Mouse (Mus musculus): ENCODE data around the gene Tnr. TPM values are rescaled to one million over a fixed set of nuclear protein-coding genes. Genes with fewer than 3 reads are reported as not detected.

Gene Tnr
- polyA plus RNA-seq, 1 experiment from 2014 or later = 0.08 TPM

DNA sequence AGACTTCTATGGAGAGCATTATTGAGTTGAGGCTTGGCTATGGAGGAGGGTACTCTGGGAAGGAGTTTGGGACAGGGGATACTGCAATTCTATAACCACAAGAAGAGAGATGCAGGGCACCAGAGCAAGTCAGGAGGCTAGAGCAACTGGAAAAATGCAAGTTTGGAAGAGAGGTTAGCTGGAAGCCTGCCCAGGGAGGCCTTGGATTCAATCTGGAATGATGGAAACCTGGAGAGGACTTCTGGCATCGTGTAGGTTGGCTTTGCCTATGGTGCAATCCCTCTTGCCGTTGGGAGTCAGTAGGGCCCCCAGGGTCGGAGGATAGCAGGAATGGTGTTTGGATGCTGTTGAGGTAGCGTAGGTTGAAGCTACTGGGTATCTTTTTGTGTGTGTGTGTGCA is 90.0 kb downstream of the Tnr start:
- H3K9ac ChIP-seq = no peak overlapping the region
- no peaks in the 10 kb centered on the region for H3K27me3 ChIP-seq
- H3K27ac ChIP-seq = no peak overlapping the region
- no peak for ATAC-seq (ENCODE audit: insufficient number of reproducible peaks, low FRiP score, low TSS enrichment, low read depth)
- H3K4me2 ChIP-seq = no peak overlapping the region
- no peaks in the 10 kb centered on the region for H3K4me1 ChIP-seq
- WGBS = 80% methylated on average over 4 of the region's 4 CpGs
- H3K9me3 ChIP-seq = no peaks in the 10 kb centered on the region
- no peak overlapping the region for H3K4me3 ChIP-seq
- no peaks in the 10 kb centered on the region for H3K36me3 ChIP-seq

DNA sequence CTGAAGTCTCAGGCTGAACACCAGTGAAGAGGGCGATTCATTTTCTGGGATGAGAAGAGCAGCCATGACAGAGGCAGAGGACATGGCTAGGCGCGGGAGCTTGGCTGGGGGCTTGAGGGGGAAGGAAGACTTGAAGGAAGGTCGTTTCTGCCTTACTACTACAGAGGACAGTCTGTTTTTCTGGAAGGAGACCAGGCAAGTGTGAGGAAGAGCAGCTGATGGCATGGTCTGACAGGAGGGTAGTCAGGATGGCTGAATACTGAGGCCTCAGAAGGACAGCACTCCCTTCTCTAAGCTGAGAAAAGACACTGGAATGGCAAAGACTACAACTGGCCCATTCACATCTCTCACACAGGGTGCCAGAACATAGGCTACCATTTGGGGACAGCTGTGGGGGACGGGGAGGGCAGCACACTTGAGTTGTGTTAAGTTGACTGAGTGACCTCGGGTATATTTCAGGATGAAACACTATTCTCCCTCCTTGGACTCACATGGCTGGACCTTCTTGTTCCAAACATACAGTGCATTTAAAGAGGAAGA is 90.6 kb downstream of the Tnr start:
- Histone ChIP-seq H3K27me3 (no peaks in the 10 kb centered on the region), H3K9me3 (no peaks in the 10 kb centered on the region), H3K27ac (no peak overlapping the region), H3K4me3 (no peak overlapping the region), H3K4me2 (no peak overlapping the region), H3K36me3 (no peaks in the 10 kb centered on the region), H3K9ac (no peak overlapping the region), H3K4me1 (no peaks in the 10 kb centered on the region)
- 83% methylated on average over 6 of the region's 6 CpGs for WGBS
- ATAC-seq (ENCODE audit: insufficient number of reproducible peaks, low FRiP score, low TSS enrichment, low read depth) = no peak

DNA sequence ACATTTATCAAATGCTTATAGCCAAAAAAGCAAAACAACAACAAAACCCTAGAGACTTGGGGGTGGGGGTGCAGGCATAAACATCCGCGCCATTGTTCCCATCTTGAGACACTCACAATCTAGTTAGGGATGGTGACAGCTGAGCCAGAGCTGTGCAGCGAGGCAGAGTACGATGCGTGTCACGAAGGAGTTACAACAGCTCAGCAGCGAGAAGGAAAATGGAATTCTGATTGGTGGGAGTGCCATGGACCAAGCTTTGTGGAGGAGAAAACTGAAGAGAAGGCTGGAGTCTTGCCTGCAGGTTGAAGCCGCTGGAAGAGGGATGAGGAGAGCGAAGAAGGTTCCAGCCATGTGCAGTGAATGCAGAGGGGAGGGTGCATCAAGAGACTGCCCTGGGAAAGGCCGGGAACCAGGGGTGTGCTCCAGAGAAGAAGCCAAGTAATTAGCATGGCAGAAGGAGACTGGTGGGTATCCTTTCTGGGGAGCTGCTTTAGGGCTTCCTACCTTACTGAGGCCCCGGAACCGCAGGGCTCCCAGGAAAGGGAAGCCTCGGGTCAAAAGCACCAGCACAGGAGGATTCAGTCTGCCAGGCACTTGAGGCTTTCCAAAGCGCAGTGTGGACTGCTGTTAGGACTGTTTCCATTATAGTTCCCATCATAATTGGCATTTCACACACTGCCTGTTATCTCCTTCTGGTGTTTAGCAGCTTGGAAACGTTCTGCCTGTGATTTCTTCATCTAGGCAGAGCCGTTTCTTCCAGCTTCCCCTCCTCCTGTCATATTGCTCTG is 91.3 kb downstream of the Tnr start:
- Histone ChIP-seq H3K4me3 (no peak overlapping the region), H3K9ac (no peak overlapping the region), H3K27ac (no peak overlapping the region), H3K9me3 (no peaks in the 10 kb centered on the region), H3K27me3 (no peaks in the 10 kb centered on the region), H3K4me2 (no peak overlapping the region), H3K36me3 (no peaks in the 10 kb centered on the region), H3K4me1 (no peaks in the 10 kb centered on the region)
- ATAC-seq (ENCODE audit: insufficient number of reproducible peaks, low FRiP score, low TSS enrichment, low read depth) = no peak
- WGBS = 61% methylated on average over 16 of the region's 16 CpGs

DNA sequence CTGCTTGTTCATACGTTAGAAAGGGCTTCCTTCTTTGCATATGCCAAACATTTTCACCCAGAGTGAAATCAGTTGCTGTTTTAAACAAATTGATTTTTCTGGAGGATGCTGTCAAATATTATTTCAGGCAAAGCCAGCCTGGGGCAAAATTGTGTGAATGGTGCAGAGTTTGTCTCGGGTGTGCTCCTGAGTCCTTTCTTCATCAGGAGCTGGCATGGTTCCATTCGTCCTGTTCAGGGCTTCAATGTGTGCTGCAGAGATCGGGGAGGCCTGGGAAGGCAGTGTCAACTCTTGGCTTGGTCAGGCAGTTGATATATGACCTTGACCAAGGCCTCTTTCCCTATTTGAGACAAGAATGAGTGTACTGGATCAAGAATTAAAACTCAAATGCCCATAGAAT is 92.1 kb downstream of the Tnr start:
- 58% methylated on average over 4 of the region's 4 CpGs for WGBS
- no peak for ATAC-seq (ENCODE audit: insufficient number of reproducible peaks, low FRiP score, low TSS enrichment, low read depth)

DNA sequence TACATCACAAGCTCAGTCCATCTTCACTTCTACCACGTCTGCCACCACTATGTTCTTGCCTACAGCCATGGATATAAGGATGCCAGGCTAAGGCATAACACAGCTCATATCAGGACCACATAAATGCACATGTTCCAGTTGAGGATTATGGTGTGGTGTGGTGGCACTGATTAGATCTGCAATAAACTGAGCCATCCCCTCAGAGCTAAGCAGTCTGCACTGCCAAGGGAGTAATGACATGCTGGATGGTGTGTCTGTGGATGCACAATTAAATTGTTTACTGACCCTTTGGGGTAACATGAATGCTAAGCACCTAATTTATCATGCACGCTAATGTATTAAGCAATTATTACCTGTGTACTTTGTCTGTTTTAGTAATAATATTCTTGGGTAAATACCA is 95.6 kb downstream of the Tnr start:
- Histone ChIP-seq H3K27me3 (no peaks in the 10 kb centered on the region), H3K27ac (no peak overlapping the region), H3K9ac (no peak overlapping the region), H3K4me2 (no peak overlapping the region), H3K4me3 (no peak overlapping the region), H3K4me1 (no peaks in the 10 kb centered on the region), H3K36me3 (no peaks in the 10 kb centered on the region), H3K9me3 (no peaks in the 10 kb centered on the region)
- no peak for ATAC-seq (ENCODE audit: insufficient number of reproducible peaks, low FRiP score, low TSS enrichment, low read depth)
- 86% methylated on average over 2 of the region's 2 CpGs for WGBS

More for the DNA sequence above, 92.1 kb downstream of the Tnr start:
- Histone ChIP-seq H3K9me3 (no peaks in the 10 kb centered on the region), H3K27me3 (no peaks in the 10 kb centered on the region), H3K9ac (no peak overlapping the region), H3K36me3 (no peaks in the 10 kb centered on the region), H3K4me3 (no peak overlapping the region), H3K4me2 (no peak overlapping the region), H3K27ac (no peak overlapping the region), H3K4me1 (no peaks in the 10 kb centered on the region)

DNA sequence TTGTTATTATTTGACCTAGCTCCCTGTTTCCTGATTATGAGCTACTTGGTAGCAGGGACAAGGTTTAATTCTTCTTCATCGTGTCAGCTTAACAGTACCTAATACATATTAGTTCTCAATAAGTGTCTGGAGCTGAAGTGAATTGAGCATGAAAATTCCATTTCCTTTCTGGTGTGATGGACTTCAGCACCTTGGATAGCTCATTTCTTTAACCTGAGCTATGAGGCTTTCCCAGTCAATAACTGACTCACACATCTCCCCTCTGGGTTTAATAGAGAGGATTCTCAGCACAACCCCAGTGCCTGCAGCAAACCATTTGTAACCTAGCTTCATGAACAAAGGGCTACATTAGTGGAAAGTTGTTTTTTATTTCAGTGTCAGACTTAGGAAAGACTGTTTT is 97.8 kb downstream of the Tnr start:
- no peak for ATAC-seq (ENCODE audit: insufficient number of reproducible peaks, low FRiP score, low TSS enrichment, low read depth)
- no peaks in the 10 kb centered on the region for H3K36me3 ChIP-seq
- H3K9me3 ChIP-seq = no peaks in the 10 kb centered on the region
- no peak overlapping the region for H3K4me3 ChIP-seq
- WGBS = 51% methylated on average over 1 of the region's 1 CpGs
- H3K4me1 ChIP-seq = no peaks in the 10 kb centered on the region
- no peaks in the 10 kb centered on the region for H3K27me3 ChIP-seq
- no peak overlapping the region for H3K27ac ChIP-seq
- no peak overlapping the region for H3K4me2 ChIP-seq
- no peak overlapping the region for H3K9ac ChIP-seq

DNA sequence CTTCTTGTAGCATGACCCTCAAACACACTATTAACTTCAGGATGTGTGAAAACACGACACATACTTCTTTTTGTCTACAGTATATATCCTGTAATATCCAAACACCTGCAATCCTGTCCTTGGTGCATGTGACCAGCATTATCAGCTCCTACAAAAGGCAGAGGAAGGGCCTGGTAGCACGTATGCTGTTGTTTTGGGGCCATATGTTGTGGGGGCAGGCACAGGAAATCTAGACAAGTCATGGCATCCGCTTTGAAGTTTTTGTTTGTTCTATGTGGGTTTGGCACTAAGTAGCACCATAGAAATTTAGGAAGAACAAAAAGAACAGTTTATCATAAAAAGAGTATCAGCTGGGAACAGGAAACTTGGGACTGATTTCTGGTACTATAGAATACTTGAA is 105.5 kb downstream of the Tnr start:
- Histone ChIP-seq H3K27ac (no peak overlapping the region), H3K4me3 (no peak overlapping the region), H3K9me3 (no peaks in the 10 kb centered on the region), H3K36me3 (no peaks in the 10 kb centered on the region), H3K9ac (no peak overlapping the region), H3K4me2 (no peak overlapping the region), H3K27me3 (no peaks in the 10 kb centered on the region), H3K4me1 (no peaks in the 10 kb centered on the region)
- ATAC-seq (ENCODE audit: insufficient number of reproducible peaks, low FRiP score, low TSS enrichment, low read depth) = no peak
- 67% methylated on average over 3 of the region's 3 CpGs for WGBS

DNA sequence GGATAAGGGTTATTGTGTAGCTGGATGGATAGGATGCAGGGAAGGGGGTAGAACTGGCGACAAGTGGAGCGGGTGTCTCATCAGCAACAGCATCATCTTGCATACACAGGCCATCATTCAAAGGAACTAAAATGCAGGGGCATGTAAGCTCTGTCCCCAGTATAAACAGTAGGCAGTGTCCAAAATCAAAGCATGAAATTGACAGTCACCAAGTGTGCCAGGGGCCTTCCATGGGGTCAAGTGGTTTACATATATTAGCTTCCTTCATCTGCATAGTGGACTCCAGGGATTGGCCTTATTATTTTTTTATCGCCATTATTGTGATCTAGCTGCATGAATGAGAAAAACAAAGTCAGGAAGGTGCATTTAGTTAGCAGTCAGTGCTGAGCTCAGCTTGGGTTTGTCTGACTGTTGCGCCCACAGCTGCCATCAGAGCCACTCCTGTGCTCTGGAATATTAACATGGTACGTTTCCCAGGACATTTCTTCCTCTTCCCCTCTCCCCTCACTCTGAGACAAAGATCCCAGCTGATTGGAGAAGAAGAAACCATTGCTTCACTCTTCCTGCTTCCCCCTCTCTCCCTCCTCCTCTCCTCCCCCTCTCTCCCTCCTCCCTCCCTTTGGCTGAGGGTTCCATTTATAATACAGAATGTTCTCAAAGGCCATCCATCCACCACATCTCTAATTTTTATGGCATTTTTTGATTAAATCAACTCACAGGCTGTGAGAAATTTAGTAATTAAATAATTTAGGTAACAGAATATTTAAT is 106.4 kb downstream of the Tnr start:
- WGBS = 81% methylated on average over 5 of the region's 5 CpGs
- ATAC-seq (ENCODE audit: insufficient number of reproducible peaks, low FRiP score, low TSS enrichment, low read depth) = no peak

DNA sequence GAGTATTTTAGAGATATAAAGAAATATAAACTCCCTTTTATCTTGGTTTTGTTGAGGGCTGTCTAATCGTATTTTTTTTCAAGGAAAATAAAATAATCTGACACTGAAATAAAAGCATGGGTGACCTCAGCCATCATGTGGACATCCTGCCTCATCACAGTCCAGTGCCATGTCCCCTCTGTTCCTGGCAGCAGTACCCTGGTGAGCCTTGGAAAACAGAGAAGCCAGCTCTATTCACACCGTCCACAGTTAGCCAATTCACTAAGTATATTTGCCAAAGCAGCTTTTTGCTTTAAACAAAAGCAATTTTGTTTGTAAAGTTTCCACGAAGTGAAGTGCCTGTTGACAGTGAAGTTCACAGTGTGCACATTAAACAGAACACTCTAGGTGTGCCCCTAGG is 109.0 kb downstream of the Tnr start:
- Histone ChIP-seq H3K4me2 (no peak overlapping the region), H3K4me1 (no peaks in the 10 kb centered on the region), H3K9me3 (no peaks in the 10 kb centered on the region), H3K27me3 (no peaks in the 10 kb centered on the region), H3K27ac (no peak overlapping the region), H3K36me3 (no peaks in the 10 kb centered on the region), H3K4me3 (no peak overlapping the region), H3K9ac (no peak overlapping the region)
- WGBS = 67% methylated on average over 3 of the region's 3 CpGs
- ATAC-seq (ENCODE audit: insufficient number of reproducible peaks, low FRiP score, low TSS enrichment, low read depth) = no peak

More for the DNA sequence above, 106.4 kb downstream of the Tnr start:
- no peaks in the 10 kb centered on the region for H3K9me3 ChIP-seq
- no peaks in the 10 kb centered on the region for H3K36me3 ChIP-seq
- no peak overlapping the region for H3K4me2 ChIP-seq
- no peak overlapping the region for H3K27ac ChIP-seq
- H3K9ac ChIP-seq = no peak overlapping the region
- H3K27me3 ChIP-seq = no peaks in the 10 kb centered on the region
- H3K4me1 ChIP-seq = no peaks in the 10 kb centered on the region
- H3K4me3 ChIP-seq = no peak overlapping the region

DNA sequence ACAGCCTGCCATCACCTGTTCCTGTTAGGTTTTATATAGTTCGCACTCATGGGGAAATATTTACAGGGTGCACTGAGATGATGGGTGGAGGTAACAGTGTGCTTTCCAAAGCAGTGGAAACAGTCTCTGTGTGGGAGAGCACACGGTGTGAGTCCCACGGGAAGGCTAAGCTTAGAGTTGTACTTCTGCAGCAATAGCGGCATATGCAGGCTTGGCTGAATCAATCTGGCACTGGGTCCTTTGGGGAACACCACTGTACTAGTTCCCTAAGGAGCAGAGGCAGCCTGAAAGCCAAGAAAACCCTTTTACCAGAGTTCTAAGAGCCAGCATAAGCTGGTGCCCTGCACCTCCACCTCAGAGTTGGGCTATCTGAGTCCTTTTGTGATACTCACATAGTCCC is 115.8 kb downstream of the Tnr start:
- H3K36me3 ChIP-seq = no peaks in the 10 kb centered on the region
- H3K4me3 ChIP-seq = no peak overlapping the region
- H3K4me1 ChIP-seq = no peaks in the 10 kb centered on the region
- WGBS = 89% methylated on average over 4 of the region's 4 CpGs
- H3K27me3 ChIP-seq = no peaks in the 10 kb centered on the region
- ATAC-seq (ENCODE audit: insufficient number of reproducible peaks, low FRiP score, low TSS enrichment, low read depth) = no peak
- H3K9me3 ChIP-seq = no peaks in the 10 kb centered on the region
- H3K9ac ChIP-seq = no peak overlapping the region
- no peak overlapping the region for H3K27ac ChIP-seq
- H3K4me2 ChIP-seq = no peak overlapping the region

DNA sequence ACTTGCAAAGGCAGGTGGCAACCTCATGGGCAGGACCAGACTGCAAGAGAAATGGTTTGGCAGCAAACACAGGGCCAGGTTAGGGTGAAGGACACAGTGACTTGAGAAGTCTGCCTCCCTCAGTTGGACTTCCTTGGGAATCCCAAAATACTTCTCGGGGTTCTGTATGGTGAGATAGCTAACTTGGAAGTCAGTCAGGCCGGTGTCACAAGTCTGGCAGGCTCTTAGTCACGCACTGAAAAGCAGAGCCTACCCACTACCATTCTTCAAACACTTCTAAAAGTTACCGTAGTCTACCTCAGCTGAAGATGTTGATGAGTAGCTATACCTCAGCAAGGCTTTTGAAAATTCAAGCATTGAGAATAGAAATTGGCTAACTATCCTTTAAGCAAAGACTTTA is 122.2 kb downstream of the Tnr start:
- Histone ChIP-seq H3K9me3 (no peaks in the 10 kb centered on the region), H3K27me3 (no peaks in the 10 kb centered on the region), H3K4me1 (no peaks in the 10 kb centered on the region), H3K36me3 (no peaks in the 10 kb centered on the region), H3K4me3 (no peak overlapping the region), H3K4me2 (no peak overlapping the region), H3K9ac (no peak overlapping the region), H3K27ac (no peak overlapping the region)
- WGBS = 87% methylated on average over 4 of the region's 4 CpGs
- no peak for ATAC-seq (ENCODE audit: insufficient number of reproducible peaks, low FRiP score, low TSS enrichment, low read depth)

DNA sequence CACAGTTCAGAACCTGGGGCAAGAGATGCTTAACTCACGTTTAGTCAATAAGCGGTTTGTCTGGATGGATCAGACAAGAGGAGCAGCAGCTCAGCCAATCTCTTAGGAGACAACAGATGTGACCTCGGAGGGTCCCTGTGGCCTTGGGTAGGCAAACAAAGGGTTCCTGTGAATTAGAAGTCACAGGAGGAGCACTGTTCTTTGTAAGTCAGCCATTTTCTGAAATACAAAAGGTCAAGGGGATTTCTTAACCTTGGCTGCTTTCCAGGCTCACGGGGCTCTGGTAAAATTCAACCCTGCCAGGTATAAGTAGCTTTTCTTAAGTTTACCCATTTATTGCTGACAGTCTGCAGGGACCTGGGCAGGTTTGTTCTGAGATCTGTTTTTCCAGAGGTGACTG is 126.9 kb downstream of the Tnr start:
- Histone ChIP-seq H3K4me3 (no peak overlapping the region), H3K4me1 (no peaks in the 10 kb centered on the region), H3K9me3 (no peaks in the 10 kb centered on the region), H3K27ac (no peak overlapping the region), H3K9ac (no peak overlapping the region), H3K27me3 (no peaks in the 10 kb centered on the region), H3K4me2 (no peak overlapping the region), H3K36me3 (no peaks in the 10 kb centered on the region)
- 50% methylated on average over 4 of the region's 4 CpGs for WGBS
- ATAC-seq (ENCODE audit: insufficient number of reproducible peaks, low FRiP score, low TSS enrichment, low read depth) = no peak

All from limb, embryonic 15.5 days (tissue).